Mouse (Mus musculus): Measurements from ENCODE around the gene Dpp6.
"Not testable (repeated sequence)": the region's sequence is repeated elsewhere in the genome, so short reads cannot be mapped to it uniquely, and the experiment has no call there.

The Dpp6 gene

GRCm38 (mm10) chr5:27490942-27491341, 673.9 kb downstream of the Dpp6 start:
- no peak for DNase-seq (ENCODE audit: low spot score)

- not testable (repeated sequence) for DNase-seq (ENCODE audit: low spot score)
These were observed 684.3 kb downstream of the Dpp6 start, which contains the start of gene Speer4b for GRCm38 (mm10) chr5:27501338-27501737. Speer4b (minus strand) TSS chr5:27501438.

- no peak for DNase-seq (ENCODE audit: low spot score)
These were observed 701.7 kb downstream of the Dpp6 start for GRCm38 (mm10) chr5:27518716-27519115.

GRCm38 (mm10) chr5:27526906-27527305, 709.9 kb downstream of the Dpp6 start:
- no peak for DNase-seq (ENCODE audit: low spot score)

GRCm38 (mm10) chr5:27544816-27545270, 727.8 kb downstream of the Dpp6 start:
- peak; percentile 40 for DNase-seq (ENCODE audit: low spot score)

GRCm38 (mm10) chr5:27549291-27549690, 732.3 kb downstream of the Dpp6 start:
- DNase-seq (ENCODE audit: low spot score), result no peak

- DNase-seq (ENCODE audit: low spot score), result no peak
These were observed 748.7 kb downstream of the Dpp6 start for GRCm38 (mm10) chr5:27565700-27566099.

GRCm38 (mm10) chr5:27587970-27588758, 771.2 kb downstream of the Dpp6 start:
- peak; percentile 32 for DNase-seq (ENCODE audit: low spot score)

- no peak for DNase-seq (ENCODE audit: low spot score)
These were observed 787.1 kb downstream of the Dpp6 start for GRCm38 (mm10) chr5:27604132-27604531.

- peak; percentile 71 for DNase-seq (ENCODE audit: low spot score)
These were observed 798.8 kb downstream of the Dpp6 start for GRCm38 (mm10) chr5:27615769-27616168.

- DNase-seq (ENCODE audit: low spot score), result no peak
These were observed 804.8 kb downstream of the Dpp6 start for GRCm38 (mm10) chr5:27621811-27622210.

- DNase-seq (ENCODE audit: low spot score), result no peak
These were observed 806.9 kb downstream of the Dpp6 start for GRCm38 (mm10) chr5:27623876-27624275.

GRCm38 (mm10) chr5:27632151-27632550, 815.1 kb downstream of the Dpp6 start:
- DNase-seq (ENCODE audit: low spot score), result no peak

GRCm38 (mm10) chr5:27635941-27636340, 818.9 kb downstream of the Dpp6 start:
- no peak for DNase-seq (ENCODE audit: low spot score)

GRCm38 (mm10) chr5:27641876-27642275, 824.9 kb downstream of the Dpp6 start:
- DNase-seq (ENCODE audit: low spot score), result no peak

GRCm38 (mm10) chr5:27651879-27652814, 835.1 kb downstream of the Dpp6 start:
- DNase-seq (ENCODE audit: low spot score), result no peak

GRCm38 (mm10) chr5:27656101-27656500, 839.1 kb downstream of the Dpp6 start:
- DNase-seq (ENCODE audit: low spot score), result no peak

GRCm38 (mm10) chr5:27657672-27658071, 840.7 kb downstream of the Dpp6 start:
- no peak for DNase-seq (ENCODE audit: low spot score)

- DNase-seq (ENCODE audit: low spot score), result no peak
These were observed 841.2 kb downstream of the Dpp6 start for GRCm38 (mm10) chr5:27658165-27658564.

- no peak for DNase-seq (ENCODE audit: low spot score)
These were observed 841.6 kb downstream of the Dpp6 start for GRCm38 (mm10) chr5:27658569-27658968.

GRCm38 (mm10) chr5:27659019-27659418, 842.0 kb downstream of the Dpp6 start:
- no peak for DNase-seq (ENCODE audit: low spot score)

GRCm38 (mm10) chr5:27659781-27660180, 842.8 kb downstream of the Dpp6 start:
- no peak for DNase-seq (ENCODE audit: low spot score)

- no peak for DNase-seq (ENCODE audit: low spot score)
These were observed 847.1 kb downstream of the Dpp6 start for GRCm38 (mm10) chr5:27664111-27664510.
